Mouse (Mus musculus) liver, embryonic 14.5 days (tissue): Measurements from ENCODE around the gene Mtnr1a. TPM values are rescaled to one million over a fixed set of nuclear protein-coding genes. Genes with fewer than 3 reads are reported as not detected.

Source experiments
- ATAC-seq: fragments of 200-750 bp; cut with Nextera tagmentation; 2 replicates; pipeline ENCODE4 v1.8.0; 2017; ENCODE audit warnings: moderate number of reproducible peaks, mild to moderate bottlenecking, moderate library complexity; ENCODE audit not compliant: insufficient read depth
- DNase-seq, 3 experiments: peaks; one replicate each; pipeline ENCODE4 v3.0.0-alpha.2; 2012 to 2013; ENCODE audit warnings: low read depth in 3 of 3, low spot score in 3 of 3
- H3K27ac ChIP-seq: fragments of 300-500 bp; sonication (generic); 2 replicates; pipeline ENCODE4 v1.5.1; 2014; ENCODE audit warnings: moderate library complexity, mild to moderate bottlenecking, control low read depth, inconsistent platforms
- H3K27me3 ChIP-seq: fragments of 300-500 bp; sonication (generic); 2 replicates; pipeline ENCODE4 v1.6.1; 2014; ENCODE audit warnings: mild to moderate bottlenecking, low read length, moderate library complexity; ENCODE audit not compliant: control insufficient read depth, insufficient read depth
- H3K36me3 ChIP-seq: fragments of 300-500 bp; sonication (generic); replicated peaks from 2 replicates; pipeline ENCODE4 v1.6.1; 2014; ENCODE audit warnings: low read depth; ENCODE audit not compliant: control insufficient read depth, insufficient read depth
- H3K4me1 ChIP-seq, 2 experiments: fragments of 200-500 bp in 1 of 2; fragments of 300-500 bp in 1 of 2; sonication (generic) in 1 of 2; replicated peaks; 2 replicates each; pipeline ENCODE4 v1.6.1; 2012 to 2014; ENCODE audit warnings: antibody characterized with exemption in 1 of 2, inconsistent platforms in 1 of 2, low read length in 1 of 2; ENCODE audit not compliant: control insufficient read depth in 2 of 2, insufficient read depth in 2 of 2
- H3K4me2 ChIP-seq: fragments of 300-500 bp; sonication (generic); 2 replicates; pipeline ENCODE4 v1.6.1; 2014; ENCODE audit warnings: low read depth, mild to moderate bottlenecking, control low read depth, moderate library complexity
- H3K4me3 ChIP-seq, 2 experiments: fragments of 200-500 bp in 1 of 2; fragments of 300-500 bp in 1 of 2; sonication (generic) in 1 of 2; 2 replicates each; pipeline ENCODE4 v1.5.1; 2012 to 2014; ENCODE audit warnings: low read depth in 2 of 2, low read length in 2 of 2, mild to moderate bottlenecking in 2 of 2, control low read depth in 1 of 2, inconsistent platforms in 1 of 2, moderate library complexity in 1 of 2; ENCODE audit not compliant: insufficient read depth in 1 of 2
- H3K9ac ChIP-seq: fragments of 300-500 bp; sonication (generic); replicated peaks from 2 replicates; pipeline ENCODE4 v1.6.1; 2014; ENCODE audit warnings: mild to moderate bottlenecking, control low read depth, moderate library complexity
- H3K9me3 ChIP-seq: fragments of 300-500 bp; sonication (generic); 2 replicates; pipeline ENCODE4 v1.6.1; 2016; ENCODE audit warnings: low read length, mixed read lengths; ENCODE audit not compliant: control insufficient read depth
- CTCF ChIP-seq: IDR thresholded peaks from 2 replicates; pipeline ENCODE4 v1.5.1; 2016; ENCODE audit warnings: antibody characterized with exemption, low read depth, control low read depth
- EP300 ChIP-seq: IDR thresholded peaks from 2 replicates; pipeline ENCODE4 v1.6.1; 2016; ENCODE audit warnings: antibody characterized with exemption, low read depth
- WGBS: fragments of 180-500 bp; shearing (Covaris S2); extraction: QIAGEN DNeasy Blood & Tissue Kit; methylation state at CpG from one replicate; pipeline ENCODE4 v1.1.7; 2014; ENCODE audit not compliant: insufficient replicate concordance; 5-methylcytosine and 5-hydroxymethylcytosine counted together
- polyA plus RNA-seq, 2 experiments: library from polyadenylated mRNA; depleted of rRNA in 1 of 2; stranded (reverse) in 1 of 2; unstranded in 1 of 2; fragments of >200 nt; fragmentation: Nextera tagmentation in 1 of 2; extraction: Ambion mirVana in 1 of 2; gene quantifications; 2 replicates each; pipeline versions ENCODE4 v1.2.1 to v1.2.3; 2012 to 2014

The Mtnr1a gene
- polyA plus RNA-seq, 2 experiments: 0.02 TPM; not detected in 1

DNA sequence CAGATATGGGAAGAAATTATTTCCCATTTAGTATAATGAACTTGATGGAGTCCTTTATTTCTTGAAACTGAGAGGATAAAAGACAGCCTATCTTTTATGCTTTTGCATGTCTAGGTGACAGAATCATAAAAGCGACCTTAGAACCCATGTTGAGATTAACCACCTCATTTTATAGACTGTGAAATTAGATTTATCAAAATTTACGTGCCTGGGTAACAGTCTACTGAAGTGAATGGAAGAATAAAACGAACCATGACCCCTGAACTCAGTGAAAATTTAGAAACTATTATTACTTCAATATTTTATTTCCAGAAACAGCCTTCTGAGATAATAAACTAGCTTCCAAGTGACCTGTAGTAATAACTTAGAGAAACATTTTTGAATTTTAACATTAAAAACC lies 24.7 kb downstream of the Mtnr1a start:
- Histone ChIP-seq H3K27me3 (no peaks in the 10 kb centered on the region), H3K9me3 (no peaks in the 10 kb centered on the region), H3K4me2 (no peak overlapping the region), H3K4me3 (no peak overlapping the region), H3K27ac (no peak overlapping the region), H3K4me1 (no peaks in the 10 kb centered on the region), H3K9ac (no peak overlapping the region), H3K36me3 (no peaks in the 10 kb centered on the region)
- whole genome bisulfite sequencing: 53% methylated on average over 3 of the region's 3 CpGs
- ATAC-seq: no peak
- no peak for DNase-seq
- TF ChIP-seq EP300 (no peak), CTCF (no peak)

GRCm38 (mm10) chr8:45109371-45110063 lies 40.6 kb downstream of the Mtnr1a start:
- Histone ChIP-seq H3K36me3 (no peaks in the 10 kb centered on the region), H3K4me1 (0 out of 4 replicates have a peak, but pooled peaks cover 0 to 2% of the 10 kb centered on the region in 2 experiments), H3K4me2 (peak overlapping the region; percentile 29), H3K27ac (no peak overlapping the region), H3K27me3 (no peaks in the 10 kb centered on the region; the same call in 1 of the 2 replicates), H3K9me3 (no peaks in the 10 kb centered on the region), H3K4me3 (no peak overlapping the region), H3K9ac (no peak overlapping the region)
- 24% methylated on average over 13 of the region's 13 CpGs for WGBS
- no peak for ATAC-seq
- TF ChIP-seq CTCF (no peak), EP300 (no peak)
- DNase-seq: no peak

- 0 out of 4 replicates have a peak, but pooled peaks cover 0 to 2% of the 10 kb centered on the region in 2 experiments for H3K4me1 ChIP-seq
- peak overlapping the region; percentile 29 for H3K4me2 ChIP-seq
- no peak for ATAC-seq
- no peak for DNase-seq
- H3K36me3 ChIP-seq: no peaks in the 10 kb centered on the region
- no peak overlapping the region for H3K9ac ChIP-seq
- 5% methylated on average over 16 of the region's 16 CpGs for WGBS
- H3K27me3 ChIP-seq: no peaks in the 10 kb centered on the region; the same call in 1 of the 2 replicates
- no peaks in the 10 kb centered on the region for H3K9me3 ChIP-seq
- no peak overlapping the region for H3K4me3 ChIP-seq
- no peak overlapping the region for H3K27ac ChIP-seq
- TF ChIP-seq CTCF (no peak), EP300 (no peak)
Observed at GRCm38 (mm10) chr8:45110064-45110812, 41.3 kb downstream of the Mtnr1a start.

GRCm38 (mm10) chr8:45110813-45111104 lies 41.8 kb downstream of the Mtnr1a start:
- Histone ChIP-seq H3K36me3 (no peaks in the 10 kb centered on the region), H3K9me3 (no peaks in the 10 kb centered on the region), H3K27me3 (no peaks in the 10 kb centered on the region; the same call in 1 of the 2 replicates), H3K9ac (no peak overlapping the region), H3K4me2 (no peak overlapping the region), H3K4me1 (0 out of 4 replicates have a peak, but pooled peaks cover 0 to 2% of the 10 kb centered on the region in 2 experiments), H3K27ac (no peak overlapping the region), H3K4me3 (no peak overlapping the region)
- ATAC-seq (no peak), DNase-seq (no peak)
- WGBS: 38% methylated on average over 5 of the region's 5 CpGs
- TF ChIP-seq CTCF (no peak), EP300 (no peak)

- WGBS: 52% methylated on average over 5 of the region's 5 CpGs
- H3K4me3 ChIP-seq: no peak overlapping the region
Observed at GRCm38 (mm10) chr8:45111820-45112219, 42.9 kb downstream of the Mtnr1a start.

More at GRCm38 (mm10) chr8:45111820-45112219, 42.9 kb downstream of the Mtnr1a start:
- no peak for TF ChIP-seq EP300
- no peak for TF ChIP-seq CTCF
- H3K27ac ChIP-seq: no peak overlapping the region
- no peaks in the 10 kb centered on the region for H3K9me3 ChIP-seq
- no peaks in the 10 kb centered on the region for H3K36me3 ChIP-seq
- H3K9ac ChIP-seq: no peak overlapping the region
- no peaks in the 10 kb centered on the region; the same call in 1 of the 2 replicates for H3K27me3 ChIP-seq
- ATAC-seq (no peak), DNase-seq (no peak)
- H3K4me1 ChIP-seq: 0 out of 4 replicates have a peak, but pooled peaks cover 0 to 2% of the 10 kb centered on the region in 2 experiments
- H3K4me2 ChIP-seq: no peak overlapping the region
